Mouse (Mus musculus) forebrain, embryonic 10.5 days (tissue): ENCODE measurements around the gene Cd6. TPM values are rescaled to one million over a fixed set of nuclear protein-coding genes. Genes with fewer than 3 reads are reported as not detected.

Experiments used
- DNase-seq: peaks from one replicate; pipeline ENCODE4 v3.0.0-alpha.2; 2017; ENCODE audit warnings: low spot score; ENCODE audit errors: extremely low spot score
- H3K27ac ChIP-seq: fragments of 300-500 bp; sonication (generic); 2 replicates; pipeline ENCODE4 v1.5.1; 2016; ENCODE audit warnings: mild to moderate bottlenecking
- H3K27me3 ChIP-seq: fragments of 300-500 bp; sonication (generic); 2 replicates; pipeline ENCODE4 v1.6.1; 2016; ENCODE audit warnings: mild to moderate bottlenecking; ENCODE audit not compliant: poor library complexity, severe bottlenecking
- H3K36me3 ChIP-seq: fragments of 300-500 bp; sonication (generic); replicated peaks from 2 replicates; pipeline ENCODE4 v1.6.1; 2016; ENCODE audit warnings: mild to moderate bottlenecking, moderate library complexity
- H3K4me1 ChIP-seq: fragments of 300-500 bp; sonication (generic); 2 replicates; pipeline ENCODE4 v1.6.1; 2016
- H3K4me3 ChIP-seq: fragments of 300-500 bp; sonication (generic); 2 replicates; pipeline ENCODE4 v1.5.1; 2016; ENCODE audit warnings: mild to moderate bottlenecking, moderate library complexity
- H3K9me3 ChIP-seq: fragments of 300-500 bp; sonication (generic); 2 replicates; pipeline ENCODE4 v1.6.1; 2016; ENCODE audit warnings: mild to moderate bottlenecking, moderate library complexity
- WGBS: fragments of 180-500 bp; shearing (Covaris S2); methylation state at CpG from one replicate; pipeline ENCODE4 v1.1.7; 2016; 5-methylcytosine and 5-hydroxymethylcytosine counted together
- polyA plus RNA-seq: library from polyadenylated mRNA; unstranded; fragments of >200 nt; fragmentation: Nextera tagmentation; extraction: Ambion mirVana; gene quantifications from 2 replicates; pipeline ENCODE4 v1.2.1, GENCODE M21; 2016

Cd6 gene
- polyA plus RNA-seq, 1 experiment from 2014 or later = not detected

DNA sequence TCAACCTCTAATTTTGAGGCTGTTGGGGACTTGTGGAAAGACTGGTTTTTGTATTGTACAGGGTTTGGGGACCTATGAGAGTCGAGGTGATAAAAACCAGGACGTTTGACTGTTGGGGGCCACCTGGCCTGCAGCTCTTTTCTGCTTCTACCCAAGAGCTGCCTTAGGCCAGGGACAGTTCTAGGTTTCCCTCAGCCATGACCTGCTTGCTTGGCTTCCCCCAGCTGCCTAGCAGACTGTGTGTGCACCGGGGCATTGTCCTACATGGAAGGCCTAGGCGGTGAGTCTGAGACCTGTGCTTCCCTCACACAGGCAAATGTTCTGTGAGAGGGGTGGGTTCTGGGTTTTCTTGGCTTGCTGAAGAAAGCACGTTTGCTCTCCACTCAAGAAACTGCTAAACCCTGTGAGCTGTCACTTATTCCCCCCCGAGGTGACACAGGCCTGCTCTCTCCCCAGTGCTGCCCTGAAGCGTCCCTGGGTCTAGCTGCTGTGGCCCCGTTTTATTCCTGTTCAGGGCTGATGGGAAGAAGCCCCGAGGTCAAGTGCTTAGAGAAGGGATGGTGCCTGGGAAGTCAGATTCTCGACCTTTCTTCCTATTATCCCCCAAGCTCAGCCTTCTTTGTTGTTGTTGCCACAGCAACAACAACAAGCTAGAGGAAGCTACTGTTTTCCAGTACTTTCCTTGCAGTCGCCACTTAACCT lies 81.3 kb downstream of the Cd6 start:
- no peak for DNase-seq
- Histone ChIP-seq H3K4me1 (peaks cover 9% of the 10 kb centered on the region), H3K36me3 (no peaks in the 10 kb centered on the region), H3K27me3 (no peaks in the 10 kb centered on the region), H3K4me3 (no peak overlapping the region), H3K27ac (peak overlapping the region; percentile 48), H3K9me3 (no peaks in the 10 kb centered on the region)
- 63% methylated on average over 11 of the region's 11 CpGs for WGBS

DNA sequence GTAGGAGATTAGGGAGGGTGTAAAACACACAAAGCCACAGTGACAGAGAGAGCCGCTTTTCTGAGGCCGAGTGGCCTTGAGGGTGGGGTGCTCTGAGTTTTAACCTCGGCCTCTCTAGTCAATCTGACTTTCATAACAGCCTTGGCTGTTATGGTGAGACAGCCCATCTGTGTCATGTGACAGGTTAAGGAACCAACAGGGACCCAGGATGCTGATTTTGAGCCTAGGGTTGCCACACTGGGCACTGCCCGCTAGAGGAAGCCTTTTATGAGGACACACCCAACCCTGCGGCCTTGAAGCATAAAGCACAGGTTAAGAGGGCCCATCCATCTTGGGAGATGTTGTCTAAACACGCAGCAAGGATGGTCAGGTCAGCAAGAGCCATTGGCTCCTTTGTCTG lies 82.1 kb downstream of the Cd6 start:
- WGBS = 88% methylated on average over 6 of the region's 6 CpGs
- DNase-seq = no peak

DNA sequence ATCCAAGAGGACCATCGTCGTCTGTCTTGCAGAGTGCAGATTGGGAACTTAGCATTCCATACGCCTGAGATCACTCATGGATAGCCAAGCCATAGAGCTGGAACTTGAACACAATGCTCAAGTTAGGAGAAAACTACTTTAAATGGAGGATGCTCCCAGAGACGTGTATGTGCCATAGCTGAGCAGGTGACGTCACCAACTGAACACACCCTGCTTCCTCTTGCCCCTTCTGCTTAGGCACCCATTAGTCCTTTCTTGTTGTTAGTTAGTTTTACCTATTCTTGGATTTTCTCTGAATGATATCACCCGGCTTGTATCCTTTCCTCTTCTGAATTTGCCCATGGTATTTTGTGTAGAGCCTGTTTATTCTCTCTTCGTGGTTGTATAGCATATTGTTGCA lies 82.7 kb downstream of the Cd6 start:
- DNase-seq = no peak
- Histone ChIP-seq H3K27ac (no peak overlapping the region), H3K9me3 (no peaks in the 10 kb centered on the region), H3K27me3 (no peaks in the 10 kb centered on the region), H3K36me3 (no peaks in the 10 kb centered on the region), H3K4me1 (peaks cover 9% of the 10 kb centered on the region), H3K4me3 (no peak overlapping the region)
- 89% methylated on average over 7 of the region's 7 CpGs for WGBS

More for the DNA sequence above, 82.1 kb downstream of the Cd6 start:
- Histone ChIP-seq H3K36me3 (no peaks in the 10 kb centered on the region), H3K4me1 (peaks cover 9% of the 10 kb centered on the region), H3K27ac (no peak overlapping the region), H3K9me3 (no peaks in the 10 kb centered on the region), H3K4me3 (no peak overlapping the region), H3K27me3 (no peaks in the 10 kb centered on the region)

DNA sequence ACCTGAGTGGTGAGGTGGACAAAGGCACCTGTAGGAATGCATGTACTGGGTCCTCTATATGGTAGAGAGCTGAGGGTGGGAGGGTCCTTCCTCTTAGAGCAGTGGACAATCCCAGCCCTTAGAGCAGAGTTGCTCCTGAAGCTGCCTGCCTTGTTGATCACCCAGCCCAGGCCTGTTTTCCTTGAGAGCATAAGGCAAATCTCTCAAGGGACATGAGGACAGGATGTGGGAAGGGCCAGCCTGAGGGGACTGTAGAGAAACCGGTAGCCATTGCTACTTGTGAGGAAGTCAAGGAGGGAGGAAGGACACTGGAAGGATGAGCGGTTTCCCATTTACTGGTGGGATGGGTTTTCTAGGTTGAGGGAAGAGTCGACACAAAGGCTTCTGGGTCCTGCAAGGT lies 87.3 kb downstream of the Cd6 start:
- no peak overlapping the region for H3K27ac ChIP-seq
- H3K4me1 ChIP-seq = peaks cover 7% of the 10 kb centered on the region; the same call in 1 of the 2 replicates
- WGBS = 77% methylated on average over 3 of the region's 3 CpGs
- no peaks in the 10 kb centered on the region for H3K9me3 ChIP-seq
- H3K36me3 ChIP-seq = no peaks in the 10 kb centered on the region
- no peaks in the 10 kb centered on the region for H3K27me3 ChIP-seq
- no peak for DNase-seq
- no peak overlapping the region for H3K4me3 ChIP-seq

DNA sequence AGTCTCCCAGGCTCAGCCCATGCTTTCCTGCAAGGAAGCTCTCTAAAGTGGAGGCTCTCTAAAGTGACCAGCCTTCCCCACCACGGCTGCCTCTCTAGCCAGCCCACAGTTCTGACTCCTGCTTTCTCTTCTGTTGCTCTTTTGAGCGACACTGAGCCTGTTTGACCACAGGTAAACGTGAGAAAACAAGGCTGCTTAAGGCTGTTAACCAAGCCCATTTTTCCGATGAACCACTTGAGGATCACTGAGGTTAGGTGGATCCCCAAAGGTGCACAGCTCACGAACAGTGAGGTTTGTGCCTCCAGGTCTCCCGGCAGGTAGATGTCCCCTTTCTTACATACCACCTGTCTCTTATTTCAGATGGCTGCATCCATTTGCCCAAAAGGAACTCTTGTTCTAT lies 87.7 kb downstream of the Cd6 start:
- Histone ChIP-seq H3K36me3 (no peaks in the 10 kb centered on the region), H3K4me3 (no peak overlapping the region), H3K27me3 (no peaks in the 10 kb centered on the region), H3K9me3 (no peaks in the 10 kb centered on the region), H3K4me1 (peaks cover 7% of the 10 kb centered on the region; the same call in 1 of the 2 replicates), H3K27ac (no peak overlapping the region)
- DNase-seq = no peak
- WGBS = 81% methylated on average over 6 of the region's 6 CpGs

DNA sequence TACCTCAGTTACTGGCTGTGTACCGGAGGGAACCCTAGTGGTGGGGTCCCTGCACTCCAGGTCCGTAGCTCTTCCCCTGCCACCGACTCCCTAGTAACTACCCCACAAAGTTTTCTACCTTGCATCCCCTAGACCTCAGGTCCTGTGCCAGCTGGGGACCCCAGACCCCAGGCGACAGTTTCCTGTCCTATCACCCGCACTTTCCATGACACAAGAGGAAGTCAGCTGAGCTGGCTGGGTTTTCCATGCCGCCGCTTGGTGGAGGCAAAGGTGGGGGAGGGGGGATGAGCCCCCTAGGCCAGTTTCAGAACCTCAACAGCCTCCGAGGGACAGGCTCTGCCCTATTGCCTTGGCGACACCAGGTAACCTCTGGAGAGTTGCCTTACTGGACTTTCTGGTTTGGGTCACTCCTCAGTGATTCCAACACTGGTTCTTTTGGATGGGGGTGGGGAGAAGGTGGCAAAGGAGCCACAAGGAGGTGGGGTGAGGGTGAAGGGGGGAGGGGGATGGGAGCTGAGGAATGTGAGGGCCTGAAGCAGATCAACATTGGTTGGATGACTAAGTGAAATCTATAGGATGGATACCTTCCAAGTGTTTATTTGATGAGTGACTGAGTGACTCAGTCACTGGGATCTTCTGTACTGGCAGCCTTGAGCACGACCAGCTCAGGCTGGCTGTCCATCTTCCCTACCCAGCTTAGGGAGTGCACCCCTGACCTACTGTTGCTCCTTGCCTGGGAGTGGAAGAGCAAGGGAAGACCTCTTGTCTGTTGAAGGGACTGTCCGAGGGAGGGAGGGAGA lies 89.0 kb downstream of the Cd6 start:
- 40% methylated on average over 11 of the region's 11 CpGs for WGBS
- H3K27me3 ChIP-seq = no peaks in the 10 kb centered on the region
- DNase-seq = no peak

DNA sequence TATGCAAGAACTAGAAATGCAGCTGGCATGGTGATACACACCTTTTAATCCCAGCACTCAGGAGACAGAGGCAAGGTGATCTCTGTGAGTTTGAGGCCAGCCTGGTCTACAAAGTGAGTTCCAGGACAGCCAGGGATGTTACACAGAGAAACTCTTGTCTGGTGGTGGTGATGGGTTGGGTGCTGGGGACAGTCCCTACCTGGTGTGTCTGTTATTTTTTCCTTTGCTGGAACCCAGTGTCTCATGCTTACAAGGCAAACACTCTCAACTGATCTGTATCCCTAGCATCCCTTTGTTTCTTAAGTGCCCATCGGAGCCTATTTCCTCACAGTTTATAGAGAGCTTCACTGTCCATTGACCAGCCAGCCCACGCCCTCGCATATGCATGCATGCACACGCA lies 89.9 kb downstream of the Cd6 start:
- no peaks in the 10 kb centered on the region for H3K27me3 ChIP-seq
- DNase-seq = no peak
- no peak overlapping the region for H3K27ac ChIP-seq
- H3K4me1 ChIP-seq = peaks cover 7% of the 10 kb centered on the region; the same call in 1 of the 2 replicates
- H3K36me3 ChIP-seq = no peaks in the 10 kb centered on the region
- no peak overlapping the region for H3K4me3 ChIP-seq
- 88% methylated on average over 4 of the region's 4 CpGs for WGBS
- H3K9me3 ChIP-seq = no peaks in the 10 kb centered on the region

More for the DNA sequence above, 89.0 kb downstream of the Cd6 start:
- H3K36me3 ChIP-seq = no peaks in the 10 kb centered on the region
- H3K27ac ChIP-seq = no peak overlapping the region
- peaks cover 7% of the 10 kb centered on the region; the same call in 1 of the 2 replicates for H3K4me1 ChIP-seq
- no peak overlapping the region for H3K4me3 ChIP-seq
- no peaks in the 10 kb centered on the region for H3K9me3 ChIP-seq

Other genes with a start within 250 kb of the Cd6 start
- gene Ddb1, start 224.7 kb downstream of the Cd6 start, polyA plus RNA-seq = 465 and 471 TPM in 2 replicates
- gene Tkfc, start 224.4 kb downstream of the Cd6 start, polyA plus RNA-seq = 21.1 and 24.5 TPM in 2 replicates
- gene Vwce, start 195.8 kb downstream of the Cd6 start, polyA plus RNA-seq = 0.38 and 0.85 TPM in 2 replicates
- gene Pga5, start 152.0 kb downstream of the Cd6 start, polyA plus RNA-seq = not detected in 2 replicates
- 33.5 and 36.1 TPM in 2 replicates for gene Vps37c, start 141.3 kb downstream of the Cd6 start, polyA plus RNA-seq
- gene Cd5, start 91.1 kb downstream of the Cd6 start, polyA plus RNA-seq = not detected in 2 replicates
- gene Slc15a3, start 9.7 kb upstream of the Cd6 start, polyA plus RNA-seq = 0.32 and 0.37 TPM in 2 replicates
- 110 and 115 TPM in 2 replicates for gene Tmem132a, start 39.9 kb upstream of the Cd6 start, polyA plus RNA-seq
- gene Tmem109, start 51.9 kb upstream of the Cd6 start, polyA plus RNA-seq = 51.4 and 53.8 TPM in 2 replicates
- 43.8 and 47.1 TPM in 2 replicates for gene Prpf19, start 65.2 kb upstream of the Cd6 start, polyA plus RNA-seq
- gene Zp1, start 90.6 kb upstream of the Cd6 start, polyA plus RNA-seq = not detected in 2 replicates
- 0.06 and 0.09 TPM in 2 replicates for gene Ptgdr2, start 107.1 kb upstream of the Cd6 start, polyA plus RNA-seq
- 45.0 and 46.0 TPM in 2 replicates for gene Ccdc86, start 119.2 kb upstream of the Cd6 start, polyA plus RNA-seq
- gene Ms4a10, start 144.6 kb upstream of the Cd6 start, polyA plus RNA-seq = not detected in 2 replicates
- 0.11 TPM in 1 of 2 replicates, not detected in the other for gene Ms4a15, start 163.2 kb upstream of the Cd6 start, polyA plus RNA-seq
- not detected in 2 replicates for gene Ms4a18, start 188.0 kb upstream of the Cd6 start, polyA plus RNA-seq